Mouse (Mus musculus) heart, embryonic 11.5 days (tissue): Measurements from ENCODE around the gene Asns. TPM values are rescaled to one million over a fixed set of nuclear protein-coding genes. Genes with fewer than 3 reads are reported as not detected.
"Not testable (repeated sequence)": the region's sequence is repeated elsewhere in the genome, so short reads cannot be mapped to it uniquely, and the experiment has no call there.

Experiments
- ATAC-seq: fragments of 200-750 bp; cut with Nextera tagmentation; replicated peaks from 2 replicates; pipeline ENCODE4 v1.8.0; 2017; ENCODE audit warnings: moderate library complexity; ENCODE audit not compliant: insufficient number of reproducible peaks, low FRiP score, low TSS enrichment
- H3K27ac ChIP-seq: fragments of 300-500 bp; sonication (generic); 2 replicates; pipeline ENCODE4 v1.5.1; 2014; ENCODE audit warnings: mild to moderate bottlenecking, low read depth, low read length
- H3K27me3 ChIP-seq: fragments of 300-500 bp; sonication (generic); 2 replicates; pipeline ENCODE4 v1.6.1; 2014; ENCODE audit warnings: mild to moderate bottlenecking, low read length, mixed read lengths; ENCODE audit not compliant: control insufficient read depth, insufficient read depth
- H3K36me3 ChIP-seq: fragments of 300-500 bp; sonication (generic); 2 replicates; pipeline ENCODE4 v1.6.1; 2014; ENCODE audit warnings: mild to moderate bottlenecking, low read length, moderate library complexity, mixed read lengths; ENCODE audit not compliant: control insufficient read depth, insufficient read depth
- H3K4me1 ChIP-seq: fragments of 300-500 bp; sonication (generic); 2 replicates; pipeline ENCODE4 v1.6.1; 2014; ENCODE audit warnings: low read length; ENCODE audit not compliant: control insufficient read depth, insufficient read depth
- H3K4me2 ChIP-seq: fragments of 300-500 bp; sonication (generic); 2 replicates; pipeline ENCODE4 v1.6.1; 2014; ENCODE audit warnings: mild to moderate bottlenecking, moderate library complexity
- H3K4me3 ChIP-seq: fragments of 300-500 bp; sonication (generic); 2 replicates; pipeline ENCODE4 v1.5.1; 2014; ENCODE audit warnings: low read depth, low read length
- H3K9ac ChIP-seq: fragments of 300-500 bp; sonication (generic); 2 replicates; pipeline ENCODE4 v1.6.1; 2014; ENCODE audit warnings: mild to moderate bottlenecking, low read depth, low read length, moderate library complexity
- H3K9me3 ChIP-seq: fragments of 300-500 bp; sonication (generic); replicated peaks from 2 replicates; pipeline ENCODE4 v1.6.1; 2016; ENCODE audit warnings: low read length; ENCODE audit not compliant: control insufficient read depth
- WGBS: fragments of 180-500 bp; shearing (Covaris S2); extraction: QIAGEN DNeasy Blood & Tissue Kit; methylation state at CpG from one replicate; pipeline ENCODE4 v1.1.7; 2014; ENCODE audit not compliant: insufficient replicate concordance; 5-methylcytosine and 5-hydroxymethylcytosine counted together
- polyA plus RNA-seq: library from polyadenylated mRNA; unstranded; fragments of >200 nt; fragmentation: Nextera tagmentation; extraction: Ambion mirVana; gene quantifications from 2 replicates; pipeline ENCODE4 v1.2.1, GENCODE M21; 2014

The Asns gene
- polyA plus RNA-seq, 1 experiment from 2014 or later, result 56.2 TPM

DNA sequence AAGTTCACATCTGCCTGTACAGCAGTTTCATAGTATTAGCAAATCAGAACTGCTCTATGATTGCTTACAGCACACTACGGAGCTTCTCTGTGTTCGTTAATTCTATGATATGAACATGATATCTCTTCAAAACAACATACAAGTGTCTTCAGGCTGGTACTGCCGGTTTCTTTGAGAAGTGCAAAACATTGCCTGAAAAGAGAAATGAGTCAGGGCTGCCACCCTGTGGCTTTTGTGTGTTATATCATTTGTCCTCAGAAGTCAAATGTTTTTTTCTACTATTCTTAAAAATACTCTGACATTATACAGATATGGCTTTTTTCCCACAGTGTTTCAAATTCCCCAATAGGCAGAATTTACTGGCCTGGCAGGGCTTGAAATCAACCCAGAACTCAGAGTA, 22.5 kb downstream of the Asns start:
- H3K4me2 ChIP-seq, result no peak overlapping the region
- H3K27ac ChIP-seq, result no peak overlapping the region
- no peaks in the 10 kb centered on the region for H3K27me3 ChIP-seq
- no peak overlapping the region for H3K4me3 ChIP-seq
- H3K36me3 ChIP-seq, result no peaks in the 10 kb centered on the region
- H3K9me3 ChIP-seq, result no peaks in the 10 kb centered on the region
- ATAC-seq, result no peak
- 52% methylated on average over 3 of the region's 3 CpGs for WGBS
- H3K9ac ChIP-seq, result no peak overlapping the region
- H3K4me1 ChIP-seq, result no peaks in the 10 kb centered on the region

DNA sequence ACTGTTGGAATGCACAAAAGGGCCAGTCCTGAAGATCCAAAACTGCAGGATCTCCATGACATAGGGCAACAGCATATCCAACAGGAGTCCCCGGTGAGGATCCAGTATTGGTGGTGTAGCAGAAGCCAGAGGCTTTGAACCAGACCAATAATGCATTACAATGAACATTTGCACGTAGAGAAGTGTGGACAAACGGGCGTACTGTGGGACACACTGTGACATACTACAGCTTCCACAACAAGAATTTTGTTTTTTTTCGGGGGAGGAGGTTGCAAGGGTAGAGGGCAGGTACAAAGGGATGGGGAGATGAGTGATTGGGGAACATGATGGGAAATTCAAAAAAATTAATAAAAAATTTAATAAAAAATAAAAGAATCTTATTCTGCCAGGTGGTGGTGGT, 23.3 kb downstream of the Asns start:
- Histone ChIP-seq H3K4me2 (no peak overlapping the region), H3K9me3 (no peaks in the 10 kb centered on the region), H3K36me3 (no peaks in the 10 kb centered on the region), H3K9ac (no peak overlapping the region), H3K4me3 (no peak overlapping the region), H3K27me3 (no peaks in the 10 kb centered on the region), H3K4me1 (no peaks in the 10 kb centered on the region), H3K27ac (no peak overlapping the region)
- ATAC-seq, result no peak
- 89% methylated on average over 5 of the region's 5 CpGs for WGBS

DNA sequence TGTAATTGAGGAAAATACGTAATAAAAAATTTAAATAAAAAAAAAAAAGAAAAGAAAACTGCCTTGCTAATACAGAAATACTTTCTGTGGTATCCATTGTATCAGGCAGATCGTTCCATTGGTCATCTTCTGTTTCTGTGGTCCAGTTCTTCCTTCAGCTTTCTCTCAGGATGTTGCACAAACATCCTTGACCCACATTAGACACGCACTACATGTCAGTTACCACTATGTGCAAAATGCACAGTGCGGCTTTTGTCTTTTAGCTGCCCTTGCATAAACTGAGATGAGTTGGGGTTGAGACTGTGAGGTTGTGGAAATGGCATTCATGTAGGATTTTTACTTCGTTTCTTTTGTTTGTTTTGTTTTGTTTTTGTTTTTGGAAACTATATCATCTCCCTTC, 24.7 kb downstream of the Asns start:
- Histone ChIP-seq H3K9ac (no peak overlapping the region), H3K36me3 (no peaks in the 10 kb centered on the region), H3K4me1 (no peaks in the 10 kb centered on the region), H3K9me3 (no peaks in the 10 kb centered on the region), H3K27me3 (no peaks in the 10 kb centered on the region), H3K4me3 (no peak overlapping the region), H3K27ac (no peak overlapping the region), H3K4me2 (no peak overlapping the region)
- ATAC-seq, result no peak
- WGBS, result 72% methylated on average over 5 of the region's 5 CpGs

DNA sequence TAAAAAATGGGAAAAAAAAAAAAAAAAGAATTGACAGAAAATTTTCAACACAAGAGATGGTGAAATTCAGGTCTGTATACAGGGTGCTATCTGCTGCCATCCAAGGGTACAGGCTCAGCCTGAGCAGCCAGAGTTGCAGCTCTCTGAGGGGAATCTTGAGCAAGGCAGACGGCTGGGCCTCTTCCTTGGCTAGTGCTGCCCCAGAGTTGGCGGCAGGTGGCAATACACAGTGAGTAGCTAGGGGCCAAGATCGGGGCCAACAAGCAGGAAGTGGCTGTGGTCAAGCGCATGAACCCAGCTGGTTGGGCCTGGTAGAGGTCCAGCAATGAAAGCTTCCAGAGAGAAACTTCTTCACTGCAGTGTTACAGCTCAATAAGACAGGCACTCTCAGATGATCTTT, 27.2 kb downstream of the Asns start:
- not testable (repeated sequence) for H3K9ac ChIP-seq, H3K4me1 ChIP-seq, H3K27me3 ChIP-seq, H3K27ac ChIP-seq, H3K9me3 ChIP-seq, H3K36me3 ChIP-seq, H3K4me2 ChIP-seq, ATAC-seq, H3K4me3 ChIP-seq
- WGBS, result 86% methylated on average over 3 of the region's 4 CpGs

DNA sequence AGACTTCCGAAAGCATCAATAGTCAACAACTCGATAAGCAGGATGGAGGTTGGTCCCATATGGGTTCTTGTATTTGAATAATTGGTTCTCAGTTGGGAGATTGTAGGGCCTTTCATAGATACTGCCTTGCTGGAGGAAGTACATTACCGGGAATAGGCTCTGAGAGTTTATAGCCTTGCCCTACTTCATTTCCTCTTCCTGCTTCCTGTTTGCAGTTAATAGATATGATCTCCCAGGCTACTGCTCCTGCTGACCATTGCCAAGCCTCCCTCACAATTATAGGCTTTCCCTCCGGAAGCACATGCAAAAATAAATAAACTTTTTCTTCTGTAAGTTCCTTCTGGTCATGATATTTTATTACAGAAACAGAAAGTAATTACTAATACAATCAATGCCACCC, 31.6 kb downstream of the Asns start:
- no peak overlapping the region for H3K27ac ChIP-seq
- H3K4me2 ChIP-seq, result no peak overlapping the region
- no peaks in the 10 kb centered on the region for H3K36me3 ChIP-seq
- no peak overlapping the region for H3K4me3 ChIP-seq
- no peaks in the 10 kb centered on the region for H3K9me3 ChIP-seq
- no peaks in the 10 kb centered on the region for H3K4me1 ChIP-seq
- no peak overlapping the region for H3K9ac ChIP-seq
- ATAC-seq, result no peak
- 48% methylated on average over 4 of the region's 4 CpGs for WGBS
- no peaks in the 10 kb centered on the region for H3K27me3 ChIP-seq

DNA sequence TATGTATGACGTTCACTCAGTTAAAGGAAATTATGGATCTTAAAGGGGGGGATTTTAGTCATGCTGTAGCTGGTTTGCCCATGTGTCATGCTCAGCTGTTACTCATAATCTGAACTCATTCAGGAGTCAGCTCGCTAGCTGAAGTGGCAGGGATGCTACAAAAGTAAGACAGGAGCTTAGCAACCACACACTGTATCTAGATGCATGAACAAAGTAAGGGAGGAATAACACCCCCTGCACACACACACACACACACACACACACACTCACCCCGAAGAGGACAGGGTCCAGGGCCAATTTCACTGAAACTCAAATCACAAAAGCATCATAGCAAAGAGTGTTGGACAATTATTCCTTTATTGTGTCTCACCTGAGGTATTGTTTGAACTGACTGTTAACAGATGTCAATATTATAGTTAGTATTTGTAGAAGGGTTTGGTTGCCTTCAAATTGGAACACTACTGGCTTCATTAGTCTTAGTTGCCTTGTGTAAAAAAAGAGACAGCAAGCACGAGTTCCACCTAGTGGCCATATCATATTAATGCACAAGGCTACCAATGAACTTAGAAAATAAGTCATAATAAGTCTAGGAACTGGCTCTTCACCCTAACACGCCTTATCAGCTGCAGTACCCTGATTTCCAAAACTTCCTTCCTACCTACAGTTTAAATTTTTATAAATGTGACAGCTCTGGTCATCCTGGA, 32.5 kb downstream of the Asns start:
- Histone ChIP-seq H3K27me3 (no peaks in the 10 kb centered on the region), H3K4me3 (no peak overlapping the region), H3K9ac (no peak overlapping the region), H3K36me3 (no peaks in the 10 kb centered on the region), H3K4me2 (no peak overlapping the region), H3K9me3 (no peaks in the 10 kb centered on the region), H3K27ac (no peak overlapping the region), H3K4me1 (no peaks in the 10 kb centered on the region)
- ATAC-seq, result no peak
- WGBS, result 59% methylated on average over 5 of the region's 5 CpGs

DNA sequence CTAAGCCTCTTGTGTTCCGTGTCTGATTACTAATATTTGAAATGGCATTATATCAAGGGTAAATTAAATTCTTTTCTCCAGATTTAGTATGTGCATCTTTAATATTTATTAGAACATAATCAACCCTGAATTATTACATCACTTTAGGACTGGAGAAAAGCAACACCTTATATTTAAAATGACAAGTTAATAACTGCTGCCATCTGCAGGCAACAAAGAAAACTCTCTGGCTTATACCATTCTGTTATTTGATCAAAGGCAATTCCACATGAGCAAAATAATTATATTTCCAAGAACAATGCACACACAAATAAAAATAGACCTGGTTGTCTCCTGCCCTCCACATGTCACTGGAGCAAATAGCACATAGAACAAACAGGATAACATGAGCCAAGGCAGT, 36.5 kb downstream of the Asns start:
- Histone ChIP-seq H3K4me2 (no peak overlapping the region), H3K36me3 (no peaks in the 10 kb centered on the region), H3K9me3 (no peaks in the 10 kb centered on the region), H3K4me3 (no peak overlapping the region), H3K4me1 (no peaks in the 10 kb centered on the region), H3K27ac (no peak overlapping the region), H3K9ac (no peak overlapping the region), H3K27me3 (no peaks in the 10 kb centered on the region)
- 90% methylated on average over 1 of the region's 1 CpGs for WGBS
- ATAC-seq, result no peak

DNA sequence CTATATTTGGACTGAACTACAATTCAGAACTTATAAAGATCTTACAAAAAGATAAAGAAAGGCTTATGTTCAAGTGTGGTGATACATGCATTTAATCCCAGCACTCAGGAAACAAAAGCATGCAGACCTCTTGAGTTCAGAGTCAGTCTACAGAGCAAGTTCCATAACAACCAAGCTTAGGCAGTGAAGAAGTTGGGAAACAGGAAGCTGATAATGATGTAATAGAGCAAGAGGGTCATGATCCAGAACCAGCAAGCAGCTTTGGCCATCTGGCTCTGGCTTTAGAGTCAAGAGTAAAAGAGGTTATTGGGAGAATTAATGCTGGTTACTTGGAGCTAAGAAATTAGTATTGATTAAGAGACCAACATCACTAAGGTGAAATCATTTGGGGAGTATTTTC, 44.6 kb downstream of the Asns start:
- H3K9me3 ChIP-seq, result no peaks in the 10 kb centered on the region
- H3K4me3 ChIP-seq, result no peak overlapping the region
- no peak overlapping the region for H3K27ac ChIP-seq
- no peak for ATAC-seq
- no peaks in the 10 kb centered on the region for H3K4me1 ChIP-seq
- no peak overlapping the region for H3K4me2 ChIP-seq
- H3K27me3 ChIP-seq, result no peaks in the 10 kb centered on the region
- H3K36me3 ChIP-seq, result no peaks in the 10 kb centered on the region
- no peak overlapping the region for H3K9ac ChIP-seq
